Mouse (Mus musculus) embryonic facial prominence, embryonic 14.5 days (tissue): ENCODE measurements around the gene Ssxb3. TPM values are rescaled to one million over a fixed set of nuclear protein-coding genes. Genes with fewer than 3 reads are reported as not detected.
"Not testable (repeated sequence)": the region's sequence is repeated elsewhere in the genome, so short reads cannot be mapped to it uniquely, and the experiment has no call there.

Source experiments
- ATAC-seq: fragments of 200-750 bp; cut with Nextera tagmentation; 2 replicates; pipeline ENCODE4 v1.8.0; 2017; ENCODE audit warnings: low read depth, moderate number of reproducible peaks, moderate TSS enrichment
- DNase-seq: peaks from one replicate; pipeline ENCODE4 v3.0.0-alpha.2; 2015; ENCODE audit warnings: low spot score
- H3K27ac ChIP-seq: fragments of 300-500 bp; sonication (generic); replicated peaks from 2 replicates; pipeline ENCODE4 v1.5.1; 2014; ENCODE audit warnings: low read depth, mild to moderate bottlenecking, low read length, moderate library complexity
- H3K27me3 ChIP-seq: fragments of 300-500 bp; sonication (generic); replicated peaks from 2 replicates; pipeline ENCODE4 v1.6.1; 2014; ENCODE audit warnings: low read length; ENCODE audit not compliant: control insufficient read depth, insufficient read depth
- H3K36me3 ChIP-seq: fragments of 300-500 bp; sonication (generic); 2 replicates; pipeline ENCODE4 v1.6.1; 2014; ENCODE audit warnings: low read length, mixed read lengths; ENCODE audit not compliant: control insufficient read depth, insufficient read depth
- H3K4me1 ChIP-seq: fragments of 300-500 bp; sonication (generic); 2 replicates; pipeline ENCODE4 v1.6.1; 2014; ENCODE audit warnings: antibody characterized with exemption, low read length; ENCODE audit not compliant: control insufficient read depth, insufficient read depth
- H3K4me2 ChIP-seq: fragments of 300-500 bp; sonication (generic); 2 replicates; pipeline ENCODE4 v1.6.1; 2014; ENCODE audit warnings: low read depth, mild to moderate bottlenecking, low read length, moderate library complexity, mixed read lengths
- H3K4me3 ChIP-seq: fragments of 300-500 bp; sonication (generic); 2 replicates; pipeline ENCODE4 v1.5.1; 2014; ENCODE audit warnings: low read depth, mild to moderate bottlenecking, low read length
- H3K9ac ChIP-seq: fragments of 300-500 bp; sonication (generic); 2 replicates; pipeline ENCODE4 v1.6.1; 2014; ENCODE audit warnings: low read depth, mild to moderate bottlenecking, low read length, moderate library complexity, mixed read lengths
- H3K9me3 ChIP-seq: fragments of 300-500 bp; sonication (generic); 2 replicates; pipeline ENCODE4 v1.6.1; 2016; ENCODE audit warnings: low read length; ENCODE audit not compliant: control insufficient read depth
- WGBS: fragments of 180-500 bp; shearing (Covaris S2); extraction: QIAGEN DNeasy Blood & Tissue Kit; methylation state at CpG from one replicate; pipeline ENCODE4 v1.1.7; 2014; 5-methylcytosine and 5-hydroxymethylcytosine counted together
- polyA plus RNA-seq: library from polyadenylated mRNA; unstranded; fragments of >200 nt; fragmentation: Nextera tagmentation; extraction: Ambion mirVana; gene quantifications from 2 replicates; pipeline ENCODE4 v1.2.1, GENCODE M21; 2014

Gene Ssxb3
- not detected in 2 replicates for polyA plus RNA-seq

GRCm38 (mm10) chrX:8591716-8592115, at the start of gene Ssxb3:
Gene Ssxb3 (minus strand): TSS chrX:8591816.
- H3K27ac ChIP-seq, result not testable (repeated sequence)
- WGBS, result 14% methylated on average over 1 of the region's 1 CpGs

GRCm38 (mm10) chrX:8548155-8548554, 43.5 kb downstream of the Ssxb3 start, which contains the start of gene Ssxb6:
Gene Ssxb6 (minus strand): TSS chrX:8548255.
- not testable (repeated sequence) for H3K27ac ChIP-seq, H3K36me3 ChIP-seq, H3K27me3 ChIP-seq, DNase-seq, H3K4me1 ChIP-seq, H3K4me2 ChIP-seq, H3K9me3 ChIP-seq, H3K9ac ChIP-seq, ATAC-seq, H3K4me3 ChIP-seq
- WGBS, result 64% methylated on average over 4 of the region's 4 CpGs

More at GRCm38 (mm10) chrX:8591716-8592115, at the start of gene Ssxb3:
- not testable (repeated sequence) for H3K9ac ChIP-seq, H3K4me3 ChIP-seq, DNase-seq, H3K4me1 ChIP-seq, H3K27me3 ChIP-seq, H3K9me3 ChIP-seq, H3K4me2 ChIP-seq, ATAC-seq, H3K36me3 ChIP-seq

Other genes with a start within 250 kb of the Ssxb3 start
- gene Ssxb9, start 224.8 kb downstream of the Ssxb3 start, polyA plus RNA-seq, result not detected in 2 replicates
- not detected in 2 replicates for gene Ssxb1, start 178.5 kb downstream of the Ssxb3 start, polyA plus RNA-seq
- not detected in 2 replicates for gene Ssxb2, start 130.1 kb downstream of the Ssxb3 start, polyA plus RNA-seq
- gene Gm14459, start 66.9 kb downstream of the Ssxb3 start, polyA plus RNA-seq, result not detected in 2 replicates
- not detected in 2 replicates for gene Ssxb6, start 43.6 kb downstream of the Ssxb3 start, polyA plus RNA-seq
- not detected in 2 replicates for gene Ssxb8, start 99.0 kb upstream of the Ssxb3 start, polyA plus RNA-seq
- not detected in 2 replicates for gene Ssx9, start 156.6 kb upstream of the Ssxb3 start, polyA plus RNA-seq
- not detected in 2 replicates for gene Ssxb5, start 211.9 kb upstream of the Ssxb3 start, polyA plus RNA-seq